Mouse (Mus musculus) MEL (cell line): ENCODE data around the gene Aldh3b1. TPM values are rescaled to one million over a fixed set of nuclear protein-coding genes. Genes with fewer than 3 reads are reported as not detected.
"Not testable (repeated sequence)": the region's sequence is repeated elsewhere in the genome, so short reads cannot be mapped to it uniquely, and the experiment has no call there.

Source experiments
- DNase-seq: peaks from one replicate; pipeline ENCODE4 v3.0.0; 2011; ENCODE audit warnings: low read depth, low spot score
- H3K27ac ChIP-seq: 2 replicates; pipeline ENCODE4 v1.5.1; 2012; ENCODE audit warnings: low read depth, mild to moderate bottlenecking, control low read depth, low read length, moderate library complexity; ENCODE audit not compliant: control insufficient read depth
- H3K27me3 ChIP-seq, 2 experiments: fragments of 150-350 bp in 1 of 2; sonication (generic) in 1 of 2; 2 replicates each; pipeline ENCODE4 v1.6.1; 2012; ENCODE audit warnings: low read length in 2 of 2, mild to moderate bottlenecking in 2 of 2, improper control_type of control experiment in 1 of 2, moderate library complexity in 1 of 2; ENCODE audit not compliant: insufficient read depth in 2 of 2, control insufficient read depth in 1 of 2
- H3K36me3 ChIP-seq, 2 experiments: 2 replicates each; pipeline ENCODE4 v1.6.1; 2012 to 2014; ENCODE audit warnings: low read length in 2 of 2, improper control_type of control experiment in 1 of 2, inconsistent platforms in 1 of 2, mild to moderate bottlenecking in 1 of 2; ENCODE audit not compliant: insufficient read depth in 2 of 2, control insufficient read depth in 1 of 2
- H3K4me1 ChIP-seq, 2 experiments: fragments of 150-350 bp in 1 of 2; sonication (generic) in 1 of 2; 2 replicates each; pipeline ENCODE4 v1.6.1; 2012; ENCODE audit warnings: low read length in 2 of 2, improper control_type of control experiment in 1 of 2, mild to moderate bottlenecking in 1 of 2; ENCODE audit not compliant: insufficient read depth in 2 of 2, control insufficient read depth in 1 of 2
- H3K4me3 ChIP-seq, 2 experiments: fragments of 150-350 bp in 1 of 2; sonication (generic) in 1 of 2; 2 replicates each; pipeline ENCODE4 v1.5.1; 2012; ENCODE audit warnings: low read depth in 2 of 2, low read length in 2 of 2, mild to moderate bottlenecking in 2 of 2, moderate library complexity in 2 of 2, control low read depth in 1 of 2, improper control_type of control experiment in 1 of 2; ENCODE audit not compliant: control insufficient read depth in 1 of 2, insufficient read depth in 1 of 2
- H3K79me2 ChIP-seq: 2 replicates; pipeline ENCODE4 v1.6.1; 2012; ENCODE audit warnings: mild to moderate bottlenecking, low read length, moderate library complexity; ENCODE audit not compliant: control insufficient read depth, poor library complexity, insufficient read depth
- H3K9ac ChIP-seq: 2 replicates; pipeline ENCODE4 v1.6.1; 2012; ENCODE audit warnings: low read depth, mild to moderate bottlenecking, control low read depth, low read length, moderate library complexity; ENCODE audit not compliant: control insufficient read depth, poor library complexity, severe bottlenecking
- H3K9me3 ChIP-seq: fragments of 150-350 bp; sonication (generic); replicated peaks from 2 replicates; pipeline ENCODE4 v1.6.1; 2012; ENCODE audit warnings: mild to moderate bottlenecking, low read length, improper control_type of control experiment, moderate library complexity; ENCODE audit not compliant: insufficient read depth
- E2F4 ChIP-seq: IDR thresholded peaks from 2 replicates; pipeline ENCODE4 v1.6.1; 2011; ENCODE audit warnings: low read depth, low read length, improper control_type of control experiment, borderline replicate concordance
- ETS1 ChIP-seq: IDR thresholded peaks from 2 replicates; pipeline ENCODE4 v1.6.1; 2012; ENCODE audit warnings: low read depth, mild to moderate bottlenecking, inconsistent platforms, low read length, improper control_type of control experiment, moderate library complexity
- HCFC1 ChIP-seq: IDR thresholded peaks from 2 replicates; pipeline ENCODE4 v1.6.1; 2012; ENCODE audit warnings: low read depth, mild to moderate bottlenecking, inconsistent platforms, low read length, improper control_type of control experiment, moderate library complexity
- MAX ChIP-seq: IDR thresholded peaks from 2 replicates; pipeline ENCODE4 v1.6.1; 2011; ENCODE audit warnings: low read length, improper control_type of control experiment
- MEF2A ChIP-seq: IDR thresholded peaks from 2 replicates; pipeline ENCODE4 v1.6.1; 2014; ENCODE audit warnings: low read depth, mild to moderate bottlenecking, inconsistent platforms, low read length, improper control_type of control experiment; ENCODE audit not compliant: poor library complexity, insufficient replicate concordance, severe bottlenecking; ENCODE audit errors: extremely low read depth
- USF1 ChIP-seq: IDR thresholded peaks from 2 replicates; pipeline ENCODE4 v1.6.1; 2014; ENCODE audit warnings: low read depth, mild to moderate bottlenecking, inconsistent platforms, low read length, improper control_type of control experiment, moderate library complexity
- ZC3H11A ChIP-seq: IDR thresholded peaks from 2 replicates; pipeline ENCODE4 v1.6.1; 2012; ENCODE audit warnings: low read depth, mild to moderate bottlenecking, inconsistent platforms, low read length, improper control_type of control experiment
- polyA plus RNA-seq, 2 experiments: library from polyadenylated mRNA; stranded (reverse) in 1 of 2; unstranded in 1 of 2; fragments of >175 nt in 1 of 2; fragments of >200 nt in 1 of 2; gene quantifications; 2 replicates each; pipeline versions ENCODE4 v1.2.1 to v1.2.4; 2012; ENCODE audit warnings: low replicate concordance in 2 of 2, low read depth in 1 of 2; ENCODE audit not compliant: insufficient read length in 2 of 2, insufficient read depth in 1 of 2, missing spikeins in 1 of 2
- total RNA-seq: library from RNA; depleted of rRNA; stranded (reverse); fragments of 300-350 nt; gene quantifications from 2 replicates; pipeline ENCODE4 v1.2.3, GENCODE M21; 2012

The Aldh3b1 gene
- total and polyA plus RNA-seq, 3 experiments: 0.08 to 0.10 TPM; not detected in 1

GRCm38 (mm10) chr19:3959030-3959429 is 29.4 kb upstream of the Aldh3b1 start:
- DNase-seq: no peak
- TF ChIP-seq HCFC1: no peak
- no peak for TF ChIP-seq MEF2A
- no peak for TF ChIP-seq USF1
- no peak for TF ChIP-seq E2F4
- TF ChIP-seq ETS1: no peak
- TF ChIP-seq MAX: no peak

DNA sequence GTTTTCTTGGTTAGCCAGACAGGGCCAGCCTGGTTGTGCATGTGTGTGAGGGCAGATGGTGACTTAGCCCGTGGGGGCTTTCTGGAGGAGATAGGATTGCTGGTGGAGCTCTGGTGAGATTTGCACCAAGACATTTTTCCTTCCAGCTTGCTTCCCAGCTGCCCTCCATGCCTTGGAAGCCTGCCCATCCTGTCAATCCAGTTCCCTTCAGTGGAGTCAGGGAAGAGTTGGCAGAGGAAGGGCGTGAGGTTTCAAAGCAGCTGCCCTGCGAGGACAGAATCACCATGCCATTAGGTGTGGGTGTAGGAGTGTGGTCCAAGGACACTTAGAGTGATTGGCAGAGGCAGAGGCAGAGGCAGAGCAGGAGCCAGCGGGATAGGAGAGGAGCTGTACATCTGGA is 28.9 kb upstream of the Aldh3b1 start, which contains the start of gene Aldh3b3:
Gene Aldh3b3 (plus strand): TSS at position 176 of the 400 bp plus-strand sequence.
- no peak for TF ChIP-seq ZC3H11A
- Histone ChIP-seq H3K9ac (no peak within 1 kb of the TSS), H3K27me3 (0 out of 4 replicates have a peak, but pooled peaks cover 0 to 2% of the 10 kb centered on the region in 2 experiments), H3K4me3 (no peak within 1 kb of the TSS), H3K27ac (no peak within 1 kb of the TSS), H3K9me3 (no peaks in the 10 kb centered on the region), H3K79me2 (no peaks in the 10 kb centered on the region), H3K36me3 (0 out of 4 replicates have a peak, but pooled peaks cover 0 to 3% of the 10 kb centered on the region in 2 experiments), H3K4me1 (peaks cover 3 to 4% of the 10 kb centered on the region in 2 experiments; a peak in 1 of 4 replicates)
- no peak for DNase-seq

More at GRCm38 (mm10) chr19:3959030-3959429, 29.4 kb upstream of the Aldh3b1 start:
- no peaks in the 10 kb centered on the region for H3K79me2 ChIP-seq
- no peaks in the 10 kb centered on the region for H3K9me3 ChIP-seq
- H3K27me3 ChIP-seq: 0 out of 4 replicates have a peak, but pooled peaks cover 0 to 2% of the 10 kb centered on the region in 2 experiments
- H3K36me3 ChIP-seq: 0 out of 4 replicates have a peak, but pooled peaks cover 0 to 3% of the 10 kb centered on the region in 2 experiments
- peaks cover 3 to 4% of the 10 kb centered on the region in 2 experiments; a peak in 1 of 4 replicates for H3K4me1 ChIP-seq
- no peak overlapping the region for H3K4me3 ChIP-seq
- H3K9ac ChIP-seq: no peak overlapping the region
- H3K27ac ChIP-seq: no peak overlapping the region

DNA sequence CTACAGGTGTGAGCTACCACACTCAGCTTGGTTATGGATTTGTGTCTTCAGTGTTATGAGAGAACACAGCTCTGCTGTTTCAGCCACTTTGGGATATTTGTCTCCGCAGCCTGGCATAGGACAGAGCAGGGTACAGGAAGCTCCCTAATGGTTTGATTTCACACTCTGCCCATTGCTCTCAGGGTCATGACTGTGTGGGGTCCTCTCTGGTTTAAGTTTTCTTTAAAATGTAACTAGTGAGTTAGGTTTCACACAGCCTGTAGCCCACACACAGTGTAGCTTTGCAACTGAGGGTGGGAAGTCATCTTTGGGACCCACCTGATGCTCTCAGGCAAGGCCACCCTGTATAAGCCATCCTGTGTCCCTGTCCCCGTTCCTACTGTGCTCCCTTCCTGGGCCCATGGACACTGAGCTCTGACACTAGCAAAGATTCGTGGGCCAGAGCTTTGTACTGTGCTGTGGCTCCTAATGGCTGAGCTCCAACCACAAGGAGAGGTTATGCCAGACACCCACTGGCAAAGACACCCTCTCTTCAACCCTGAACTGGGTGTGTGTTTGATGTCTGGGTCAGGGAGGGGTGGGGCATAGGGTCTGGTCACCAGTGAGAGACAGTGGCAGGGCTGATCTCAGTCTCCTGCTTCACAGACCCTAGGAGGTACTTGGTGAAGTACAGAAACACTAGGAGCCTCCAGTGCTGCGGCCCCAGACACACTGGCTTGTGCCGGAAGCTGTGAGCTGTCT is 27.9 kb upstream of the Aldh3b1 start:
- H3K79me2 ChIP-seq, H3K27ac ChIP-seq, H3K4me3 ChIP-seq, H3K4me1 ChIP-seq, H3K9me3 ChIP-seq, H3K36me3 ChIP-seq, H3K27me3 ChIP-seq, DNase-seq, H3K9ac ChIP-seq: not testable (repeated sequence)
